Mouse (Mus musculus) C2C12 (cell line): Measurements from ENCODE around the gene Eef1akmt1. TPM values are rescaled to one million over a fixed set of nuclear protein-coding genes. Genes with fewer than 3 reads are reported as not detected.

Experiments
- H3K27me3 ChIP-seq: one replicate; pipeline ENCODE4 v1.6.1; 2011; ENCODE audit not compliant: control insufficient read depth, insufficient read depth, insufficient read length
- H3K36me3 ChIP-seq: one replicate; pipeline ENCODE4 v1.6.1; 2011; ENCODE audit not compliant: control insufficient read depth, insufficient read depth
- H3K4me3 ChIP-seq: one replicate; pipeline ENCODE4 v1.5.1; 2011; ENCODE audit warnings: mild to moderate bottlenecking, control low read depth; ENCODE audit not compliant: poor library complexity, insufficient read depth, severe bottlenecking
- H3K79me2 ChIP-seq: one replicate; pipeline ENCODE4 v1.6.1; 2011; ENCODE audit not compliant: control insufficient read depth, insufficient read depth
- H3K79me3 ChIP-seq: one replicate; pipeline ENCODE4 v1.6.1; 2011; ENCODE audit warnings: low read depth, control low read depth
- H3ac ChIP-seq: one replicate; pipeline ENCODE3; 2011; ENCODE audit warnings: low read depth; ENCODE audit not compliant: control insufficient read depth, insufficient read length
- CEBPB ChIP-seq: IDR thresholded peaks from one replicate; pipeline ENCODE4 v1.6.1; 2011; ENCODE audit warnings: low read depth, mild to moderate bottlenecking, control low read depth, moderate library complexity
- CTCF ChIP-seq: IDR thresholded peaks from one replicate; pipeline ENCODE4 v1.5.1; 2011; ENCODE audit not compliant: control insufficient read depth, insufficient read depth, insufficient read length
- FOSL1 ChIP-seq: IDR thresholded peaks from one replicate; pipeline ENCODE4 v1.8.0; 2011; ENCODE audit warnings: mild to moderate bottlenecking, low read length; ENCODE audit not compliant: poor library complexity, insufficient read depth, severe bottlenecking
- MAX ChIP-seq: IDR thresholded peaks from one replicate; pipeline ENCODE4 v1.6.1; 2011; ENCODE audit warnings: mild to moderate bottlenecking, control low read depth
- MYOD1 ChIP-seq: IDR thresholded peaks from one replicate; pipeline ENCODE4 v1.6.1; 2011; ENCODE audit warnings: low read depth; ENCODE audit not compliant: control insufficient read depth, insufficient read length
- MYOG ChIP-seq: IDR thresholded peaks from one replicate; pipeline ENCODE4 v1.6.1; 2011; ENCODE audit not compliant: control insufficient read depth, insufficient read length; ENCODE audit errors: extremely low read depth
- USF1 ChIP-seq: IDR thresholded peaks from one replicate; pipeline ENCODE4 v1.6.1; 2011; ENCODE audit warnings: low read depth, mild to moderate bottlenecking, control low read depth, moderate library complexity
- polyA plus RNA-seq: library from polyadenylated mRNA; unstranded; fragments of >200 nt; fragmentation: generic; extraction: Trizol; gene quantifications from one replicate; pipeline ENCODE4 v1.2.1, GENCODE M21; 2012; ENCODE audit warnings: missing spikeins

Gene Eef1akmt1
- polyA plus RNA-seq, 1 experiment: 74.0 TPM

- no peaks in the 10 kb centered on the region for H3K79me2 ChIP-seq
- TF ChIP-seq CTCF (no peak), MYOG (no peak)
- no peak overlapping the region for H3ac ChIP-seq
- no peak overlapping the region for H3K4me3 ChIP-seq
- H3K27me3 ChIP-seq: no peaks in the 10 kb centered on the region
- H3K36me3 ChIP-seq: no peaks in the 10 kb centered on the region
- no peaks in the 10 kb centered on the region for H3K79me3 ChIP-seq
Observed at GRCm38 (mm10) chr14:57555471-57556070, 15.8 kb downstream of the Eef1akmt1 start.

- H3K27me3 ChIP-seq: no peaks in the 10 kb centered on the region
- TF ChIP-seq MAX: no peak
- no peak for TF ChIP-seq USF1
- TF ChIP-seq CTCF: no peak
- TF ChIP-seq MYOD1: no peak
- TF ChIP-seq CEBPB: no peak
- TF ChIP-seq MYOG: no peak
- TF ChIP-seq FOSL1: no peak
- no peaks in the 10 kb centered on the region for H3K79me3 ChIP-seq
- no peaks in the 10 kb centered on the region for H3K79me2 ChIP-seq
- H3K4me3 ChIP-seq: no peak overlapping the region
- H3ac ChIP-seq: no peak overlapping the region
- no peaks in the 10 kb centered on the region for H3K36me3 ChIP-seq
Observed at GRCm38 (mm10) chr14:57554434-57554833, 17.0 kb downstream of the Eef1akmt1 start.

- Histone ChIP-seq H3ac (no peak overlapping the region), H3K79me3 (no peaks in the 10 kb centered on the region), H3K79me2 (no peaks in the 10 kb centered on the region), H3K27me3 (no peaks in the 10 kb centered on the region), H3K36me3 (no peaks in the 10 kb centered on the region), H3K4me3 (no peak overlapping the region)
- TF ChIP-seq MYOD1: no peak
- no peak for TF ChIP-seq CTCF
Observed at GRCm38 (mm10) chr14:57552945-57553344, 18.5 kb downstream of the Eef1akmt1 start.

GRCm38 (mm10) chr14:57547062-57547461 lies 24.4 kb downstream of the Eef1akmt1 start:
- no peak overlapping the region for H3K4me3 ChIP-seq
- no peak for TF ChIP-seq MYOG
- TF ChIP-seq CTCF: no peak
- TF ChIP-seq FOSL1: no peak
- TF ChIP-seq CEBPB: no peak
- TF ChIP-seq MYOD1: no peak
- no peak for TF ChIP-seq MAX
- TF ChIP-seq USF1: no peak
- no peak overlapping the region for H3ac ChIP-seq
- no peaks in the 10 kb centered on the region for H3K79me3 ChIP-seq
- H3K79me2 ChIP-seq: no peaks in the 10 kb centered on the region
- H3K27me3 ChIP-seq: no peaks in the 10 kb centered on the region
- no peaks in the 10 kb centered on the region for H3K36me3 ChIP-seq

- Histone ChIP-seq H3ac (no peak overlapping the region), H3K79me3 (no peaks in the 10 kb centered on the region), H3K36me3 (no peaks in the 10 kb centered on the region), H3K79me2 (no peaks in the 10 kb centered on the region), H3K27me3 (no peaks in the 10 kb centered on the region), H3K4me3 (no peak overlapping the region)
- TF ChIP-seq FOSL1 (no peak), CEBPB (no peak), USF1 (no peak), MYOG (no peak), MYOD1 (peak; percentile 13), MAX (no peak)
Observed at GRCm38 (mm10) chr14:57546557-57547021, 24.8 kb downstream of the Eef1akmt1 start.

GRCm38 (mm10) chr14:57546131-57546530 lies 25.3 kb downstream of the Eef1akmt1 start:
- no peaks in the 10 kb centered on the region for H3K27me3 ChIP-seq
- H3K79me2 ChIP-seq: no peaks in the 10 kb centered on the region
- H3ac ChIP-seq: no peak overlapping the region
- no peaks in the 10 kb centered on the region for H3K36me3 ChIP-seq
- H3K79me3 ChIP-seq: no peaks in the 10 kb centered on the region
- H3K4me3 ChIP-seq: no peak overlapping the region
- TF ChIP-seq MYOD1 (no peak), MAX (no peak), CTCF (no peak), CEBPB (no peak), USF1 (no peak), FOSL1 (no peak), MYOG (no peak)
